Mouse (Mus musculus) lung, postnatal 0 days (tissue): ENCODE data around the gene Mmd2. TPM values are rescaled to one million over a fixed set of nuclear protein-coding genes. Genes with fewer than 3 reads are reported as not detected.

Experiments
- ATAC-seq: fragments of 200-750 bp; cut with Nextera tagmentation; 2 replicates; pipeline ENCODE4 v1.8.0; 2017; ENCODE audit warnings: moderate library complexity
- DNase-seq: peaks from one replicate; pipeline ENCODE4 v3.0.0-alpha.2; 2016; ENCODE audit warnings: low spot score
- H3K27ac ChIP-seq: fragments of 300-500 bp; sonication (generic); 2 replicates; pipeline ENCODE4 v1.5.1; 2014; ENCODE audit warnings: antibody characterized with exemption, mild to moderate bottlenecking, low read length, mixed read lengths
- H3K27me3 ChIP-seq: fragments of 300-500 bp; sonication (generic); replicated peaks from 2 replicates; pipeline ENCODE4 v1.6.1; 2014; ENCODE audit warnings: low read length, mixed read lengths; ENCODE audit not compliant: insufficient read depth
- H3K36me3 ChIP-seq: fragments of 300-500 bp; sonication (generic); 2 replicates; pipeline ENCODE4 v1.6.1; 2014; ENCODE audit warnings: low read length, mixed read lengths; ENCODE audit not compliant: insufficient read depth
- H3K4me1 ChIP-seq: fragments of 300-500 bp; sonication (generic); 2 replicates; pipeline ENCODE4 v1.6.1; 2014; ENCODE audit warnings: antibody characterized with exemption, low read depth, low read length, mixed read lengths; ENCODE audit not compliant: insufficient read depth
- H3K4me2 ChIP-seq: fragments of 300-500 bp; sonication (generic); replicated peaks from 2 replicates; pipeline ENCODE4 v1.6.1; 2014; ENCODE audit warnings: low read depth, mild to moderate bottlenecking, low read length, moderate library complexity, mixed read lengths
- H3K4me3 ChIP-seq: fragments of 300-500 bp; sonication (generic); 2 replicates; pipeline ENCODE4 v1.5.1; 2014; ENCODE audit warnings: low read depth, low read length
- H3K9ac ChIP-seq: fragments of 300-500 bp; sonication (generic); replicated peaks from 2 replicates; pipeline ENCODE4 v1.6.1; 2014; ENCODE audit warnings: low read depth, mild to moderate bottlenecking
- H3K9me3 ChIP-seq: fragments of 300-500 bp; sonication (generic); 2 replicates; pipeline ENCODE4 v1.6.1; 2016; ENCODE audit warnings: low read length, mixed read lengths
- CTCF ChIP-seq: IDR thresholded peaks from 2 replicates; pipeline ENCODE4 v1.5.1; 2016; ENCODE audit warnings: antibody characterized with exemption, mild to moderate bottlenecking
- EP300 ChIP-seq: IDR thresholded peaks from 2 replicates; pipeline ENCODE4 v1.6.1; 2016; ENCODE audit warnings: antibody characterized with exemption, mild to moderate bottlenecking, control low read depth
- WGBS: fragments of 180-500 bp; shearing (Covaris S2); extraction: QIAGEN DNeasy Blood & Tissue Kit; methylation state at CpG from one replicate; pipeline ENCODE4 v1.1.7; 2014; 5-methylcytosine and 5-hydroxymethylcytosine counted together
- polyA plus RNA-seq: library from polyadenylated mRNA; unstranded; fragments of >200 nt; fragmentation: Nextera tagmentation; extraction: Ambion mirVana; gene quantifications from 2 replicates; pipeline ENCODE4 v1.2.1, GENCODE M21; 2015

Gene Mmd2
- polyA plus RNA-seq, 1 experiment from 2014 or later, result not detected

- DNase-seq (no peak), ATAC-seq (no peak)
- TF ChIP-seq CTCF (no peak), EP300 (no peak)
- Histone ChIP-seq H3K9me3 (no peaks in the 10 kb centered on the region), H3K27me3 (no peaks in the 10 kb centered on the region), H3K4me1 (no peaks in the 10 kb centered on the region), H3K36me3 (peaks cover 6% of the 10 kb centered on the region; the same call in 1 of the 2 replicates), H3K4me3 (no peak overlapping the region), H3K4me2 (no peak overlapping the region), H3K27ac (no peak overlapping the region), H3K9ac (no peak overlapping the region)
- WGBS, result 84% methylated on average over 6 of the region's 6 CpGs
Observed at GRCm38 (mm10) chr5:142641331-142642051, 32.9 kb upstream of the Mmd2 start.

- Histone ChIP-seq H3K4me2 (no peak overlapping the region), H3K4me1 (no peaks in the 10 kb centered on the region), H3K27me3 (no peaks in the 10 kb centered on the region), H3K4me3 (no peak overlapping the region), H3K9me3 (no peaks in the 10 kb centered on the region), H3K36me3 (peaks cover 4% of the 10 kb centered on the region; the same call in 1 of the 2 replicates), H3K9ac (no peak overlapping the region), H3K27ac (no peak overlapping the region)
- ATAC-seq (no peak), DNase-seq (no peak)
- 89% methylated on average over 5 of the region's 5 CpGs for WGBS
- TF ChIP-seq CTCF, result no peak
Observed at GRCm38 (mm10) chr5:142640088-142640487, 31.5 kb upstream of the Mmd2 start.

- 86% methylated on average over 5 of the region's 5 CpGs for WGBS
- no peak for DNase-seq
- TF ChIP-seq EP300, result no peak
- TF ChIP-seq CTCF, result no peak
- H3K4me2 ChIP-seq, result no peak overlapping the region
- no peaks in the 10 kb centered on the region for H3K27me3 ChIP-seq
- H3K9me3 ChIP-seq, result no peaks in the 10 kb centered on the region
- no peak overlapping the region for H3K9ac ChIP-seq
- peaks cover 3% of the 10 kb centered on the region; the same call in 1 of the 2 replicates for H3K36me3 ChIP-seq
- no peak for ATAC-seq
- H3K27ac ChIP-seq, result no peak overlapping the region
- no peaks in the 10 kb centered on the region for H3K4me1 ChIP-seq
- H3K4me3 ChIP-seq, result no peak overlapping the region
Observed at GRCm38 (mm10) chr5:142637823-142638222, 29.2 kb upstream of the Mmd2 start.

- no peaks in the 10 kb centered on the region for H3K4me1 ChIP-seq
- H3K27ac ChIP-seq, result peak overlapping the region; percentile 90
- H3K36me3 ChIP-seq, result no peaks in the 10 kb centered on the region
- no peak for TF ChIP-seq CTCF
- TF ChIP-seq EP300, result no peak
- ATAC-seq (no peak), DNase-seq (peak; percentile 81)
- H3K4me2 ChIP-seq, result peak overlapping the region; percentile 88
- peak overlapping the region; percentile 77 for H3K9ac ChIP-seq
- WGBS, result 6% methylated on average over 6 of the region's 6 CpGs
- no peaks in the 10 kb centered on the region for H3K27me3 ChIP-seq
- H3K4me3 ChIP-seq, result peak overlapping the region; percentile 91
- H3K9me3 ChIP-seq, result no peaks in the 10 kb centered on the region
Observed at GRCm38 (mm10) chr5:142630224-142630623, 21.6 kb upstream of the Mmd2 start.

GRCm38 (mm10) chr5:142629663-142630025 is 21.0 kb upstream of the Mmd2 start:
- Histone ChIP-seq H3K4me3 (peak overlapping the region; percentile 91), H3K9me3 (no peaks in the 10 kb centered on the region), H3K4me2 (peak overlapping the region; percentile 88), H3K27ac (peak overlapping the region; percentile 90), H3K4me1 (no peaks in the 10 kb centered on the region), H3K36me3 (no peaks in the 10 kb centered on the region), H3K27me3 (no peaks in the 10 kb centered on the region), H3K9ac (peak overlapping the region; percentile 77)
- TF ChIP-seq CTCF, result no peak
- TF ChIP-seq EP300, result no peak
- ATAC-seq, result no peak
- no peak for DNase-seq
- 6% methylated on average over 35 of the region's 41 CpGs for WGBS

GRCm38 (mm10) chr5:142628726-142629662 is 20.4 kb upstream of the Mmd2 start:
- DNase-seq, result peak; percentile 97
- WGBS, result under 1% methylated on average over 66 of the region's 69 CpGs

More at GRCm38 (mm10) chr5:142628726-142629662, 20.4 kb upstream of the Mmd2 start:
- Histone ChIP-seq H3K36me3 (no peaks in the 10 kb centered on the region), H3K4me2 (peak overlapping the region; percentile 88), H3K9ac (peak overlapping the region; percentile 77), H3K9me3 (no peaks in the 10 kb centered on the region), H3K4me3 (peak overlapping the region; percentile 91), H3K27ac (peak overlapping the region; percentile 90), H3K4me1 (no peaks in the 10 kb centered on the region), H3K27me3 (no peaks in the 10 kb centered on the region)
- TF ChIP-seq EP300 (no peak), CTCF (no peak)
- ATAC-seq, result peak; percentile 99
